Mouse (Mus musculus) hindbrain, postnatal 0 days (tissue): Measurements from ENCODE around the gene Hnrnpul1. TPM values are rescaled to one million over a fixed set of nuclear protein-coding genes. Genes with fewer than 3 reads are reported as not detected.

Experiments used
- ATAC-seq: fragments of 200-750 bp; cut with Nextera tagmentation; 2 replicates; pipeline ENCODE4 v1.8.0; 2017; ENCODE audit warnings: mild to moderate bottlenecking, moderate TSS enrichment, moderate library complexity
- DNase-seq: peaks from one replicate; pipeline ENCODE4 v3.0.0-alpha.2; 2015; ENCODE audit warnings: low spot score
- H3K27ac ChIP-seq: fragments of 300-500 bp; sonication (generic); 2 replicates; pipeline ENCODE4 v1.5.1; 2014; ENCODE audit warnings: mild to moderate bottlenecking
- H3K27me3 ChIP-seq: fragments of 300-500 bp; sonication (generic); 2 replicates; pipeline ENCODE4 v1.6.1; 2014; ENCODE audit warnings: low read length, mixed read lengths; ENCODE audit not compliant: insufficient read depth
- H3K36me3 ChIP-seq: fragments of 300-500 bp; sonication (generic); 2 replicates; pipeline ENCODE4 v1.6.1; 2014; ENCODE audit warnings: low read length, mixed read lengths; ENCODE audit not compliant: insufficient read depth
- H3K4me1 ChIP-seq: fragments of 300-500 bp; sonication (generic); 2 replicates; pipeline ENCODE4 v1.6.1; 2014; ENCODE audit warnings: antibody characterized with exemption, low read length, mixed read lengths; ENCODE audit not compliant: insufficient read depth
- H3K4me2 ChIP-seq: fragments of 300-500 bp; sonication (generic); 2 replicates; pipeline ENCODE4 v1.6.1; 2014; ENCODE audit warnings: low read depth, mild to moderate bottlenecking, low read length, moderate library complexity, mixed read lengths
- H3K4me3 ChIP-seq: fragments of 300-500 bp; sonication (generic); 2 replicates; pipeline ENCODE4 v1.5.1; 2014; ENCODE audit warnings: low read length
- H3K9ac ChIP-seq: fragments of 300-500 bp; sonication (generic); replicated peaks from 2 replicates; pipeline ENCODE4 v1.6.1; 2014; ENCODE audit warnings: mild to moderate bottlenecking, low read length, moderate library complexity, mixed read lengths
- H3K9me3 ChIP-seq: fragments of 300-500 bp; sonication (generic); 2 replicates; pipeline ENCODE4 v1.6.1; 2016; ENCODE audit warnings: low read length, mixed read lengths
- CTCF ChIP-seq: IDR thresholded peaks from 2 replicates; pipeline ENCODE4 v1.5.1; 2016; ENCODE audit warnings: antibody characterized with exemption, control low read depth, low read depth
- WGBS: fragments of 180-500 bp; shearing (Covaris S2); extraction: QIAGEN DNeasy Blood & Tissue Kit; methylation state at CpG from one replicate; pipeline ENCODE4 v1.1.7; 2014; 5-methylcytosine and 5-hydroxymethylcytosine counted together
- polyA plus RNA-seq: library from polyadenylated mRNA; unstranded; fragments of >200 nt; fragmentation: Nextera tagmentation; extraction: Ambion mirVana; gene quantifications from 2 replicates; pipeline ENCODE4 v1.2.1, GENCODE M21; 2015
- total RNA-seq: library from RNA; depleted of rRNA; stranded (reverse); fragments of >200 nt; gene quantifications from 2 replicates; pipeline ENCODE4 v1.2.3, GENCODE M21; 2014

The Hnrnpul1 gene
- total and polyA plus RNA-seq, 2 experiments from 2014 or later = 44.6 to 116 TPM

DNA sequence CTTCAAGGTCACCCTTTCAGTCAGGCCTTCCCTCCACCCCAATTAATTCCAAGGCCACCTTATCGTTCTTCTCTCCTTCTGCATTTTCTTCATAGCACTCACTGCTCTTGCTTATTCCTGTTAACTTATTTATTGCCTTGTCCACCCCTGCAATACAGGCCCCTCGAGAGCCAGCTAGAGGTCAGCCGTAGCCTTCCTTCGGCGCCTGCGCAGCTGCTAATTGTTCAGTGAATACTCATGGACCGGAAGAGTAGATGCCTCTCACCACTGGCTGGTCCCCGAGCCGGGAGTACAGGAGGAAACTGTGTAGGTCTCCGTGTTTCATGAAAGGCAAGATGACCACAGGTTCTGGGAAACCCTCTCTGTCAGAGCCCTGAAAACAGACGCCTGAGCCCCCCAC is 9.1 kb upstream of the Hnrnpul1 start:
- 73% methylated on average over 11 of the region's 11 CpGs for WGBS
- DNase-seq (no peak), ATAC-seq (no peak)

GRCm38 (mm10) chr7:25761354-25761753 is 6.8 kb upstream of the Hnrnpul1 start:
- Histone ChIP-seq H3K36me3 (no peaks in the 10 kb centered on the region), H3K4me3 (no peak overlapping the region), H3K9ac (no peak overlapping the region), H3K27ac (no peak overlapping the region), H3K9me3 (no peaks in the 10 kb centered on the region), H3K4me2 (no peak overlapping the region), H3K27me3 (no peaks in the 10 kb centered on the region), H3K4me1 (no peaks in the 10 kb centered on the region)
- peak; percentile 30 for DNase-seq
- no peak for TF ChIP-seq CTCF
- no peak for ATAC-seq
- 47% methylated on average over 10 of the region's 10 CpGs for WGBS

More for the DNA sequence above, 9.1 kb upstream of the Hnrnpul1 start:
- Histone ChIP-seq H3K4me1 (no peaks in the 10 kb centered on the region), H3K36me3 (no peaks in the 10 kb centered on the region), H3K4me3 (no peak overlapping the region), H3K9ac (no peak overlapping the region), H3K27ac (no peak overlapping the region), H3K9me3 (no peaks in the 10 kb centered on the region), H3K4me2 (no peak overlapping the region), H3K27me3 (no peaks in the 10 kb centered on the region)
- TF ChIP-seq CTCF = no peak

DNA sequence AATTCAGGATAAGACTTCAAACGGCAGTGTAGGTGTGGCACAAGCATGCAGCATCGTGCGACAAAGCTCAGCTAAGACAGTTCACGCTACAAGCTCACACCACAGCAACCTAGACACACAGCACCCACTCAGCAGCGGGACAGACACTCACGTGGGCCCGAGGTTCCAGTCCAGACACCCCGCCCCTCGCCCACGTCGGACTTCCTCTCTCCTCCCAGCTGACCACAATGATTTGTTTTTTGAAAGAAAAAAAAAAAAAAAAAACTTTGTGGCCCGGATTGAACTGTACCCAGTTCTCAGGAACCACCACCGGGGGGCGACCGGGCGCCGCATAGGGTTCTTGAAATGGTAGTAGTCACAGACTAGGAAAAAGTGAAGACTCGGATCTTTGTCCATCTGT is 1.5 kb upstream of the Hnrnpul1 start:
- DNase-seq = peak; percentile 90
- no peaks in the 10 kb centered on the region for H3K27me3 ChIP-seq
- H3K4me3 ChIP-seq = peak overlapping the region; percentile 98
- WGBS = 0% methylated on average over 18 of the region's 18 CpGs
- H3K27ac ChIP-seq = peak overlapping the region; percentile 99
- H3K36me3 ChIP-seq = peaks cover under 1% of the 10 kb centered on the region; the same call in 1 of the 2 replicates
- H3K9me3 ChIP-seq = no peaks in the 10 kb centered on the region
- TF ChIP-seq CTCF = peak; percentile 80
- ATAC-seq = peak; percentile 18
- peaks cover 16% of the 10 kb centered on the region for H3K4me1 ChIP-seq
- peak overlapping the region; percentile 29 for H3K9ac ChIP-seq
- H3K4me2 ChIP-seq = peak overlapping the region; percentile 99

GRCm38 (mm10) chr7:25755468-25755833 is 894 bp upstream of the Hnrnpul1 start:
- Histone ChIP-seq H3K4me2 (peak overlapping the region; percentile 99), H3K36me3 (peaks cover 6% of the 10 kb centered on the region; the same call in 1 of the 2 replicates), H3K9me3 (no peaks in the 10 kb centered on the region), H3K4me1 (peaks cover 16% of the 10 kb centered on the region), H3K27ac (peak overlapping the region; percentile 99), H3K9ac (peak overlapping the region; percentile 29), H3K27me3 (no peaks in the 10 kb centered on the region), H3K4me3 (peak overlapping the region; percentile 98)
- under 1% methylated on average over 15 of the region's 15 CpGs for WGBS
- TF ChIP-seq CTCF = no peak
- DNase-seq = peak; percentile 87
- ATAC-seq = peak; percentile 61

- H3K27ac ChIP-seq = peak overlapping the region; percentile 99
- peaks cover 15% of the 10 kb centered on the region; the same call in 1 of the 2 replicates for H3K36me3 ChIP-seq
- no peak for ATAC-seq
- H3K4me2 ChIP-seq = peak overlapping the region; percentile 99
- H3K4me3 ChIP-seq = peak overlapping the region; percentile 98
- peak; percentile 32 for TF ChIP-seq CTCF
- H3K9me3 ChIP-seq = no peaks in the 10 kb centered on the region
- WGBS = 0% methylated on average over 30 of the region's 30 CpGs
- H3K27me3 ChIP-seq = no peaks in the 10 kb centered on the region
- H3K9ac ChIP-seq = peak overlapping the region; percentile 99
- no peak for DNase-seq
- H3K4me1 ChIP-seq = peaks cover 16% of the 10 kb centered on the region
These were observed 169 bp downstream of the Hnrnpul1 start for GRCm38 (mm10) chr7:25754439-25754737.

DNA sequence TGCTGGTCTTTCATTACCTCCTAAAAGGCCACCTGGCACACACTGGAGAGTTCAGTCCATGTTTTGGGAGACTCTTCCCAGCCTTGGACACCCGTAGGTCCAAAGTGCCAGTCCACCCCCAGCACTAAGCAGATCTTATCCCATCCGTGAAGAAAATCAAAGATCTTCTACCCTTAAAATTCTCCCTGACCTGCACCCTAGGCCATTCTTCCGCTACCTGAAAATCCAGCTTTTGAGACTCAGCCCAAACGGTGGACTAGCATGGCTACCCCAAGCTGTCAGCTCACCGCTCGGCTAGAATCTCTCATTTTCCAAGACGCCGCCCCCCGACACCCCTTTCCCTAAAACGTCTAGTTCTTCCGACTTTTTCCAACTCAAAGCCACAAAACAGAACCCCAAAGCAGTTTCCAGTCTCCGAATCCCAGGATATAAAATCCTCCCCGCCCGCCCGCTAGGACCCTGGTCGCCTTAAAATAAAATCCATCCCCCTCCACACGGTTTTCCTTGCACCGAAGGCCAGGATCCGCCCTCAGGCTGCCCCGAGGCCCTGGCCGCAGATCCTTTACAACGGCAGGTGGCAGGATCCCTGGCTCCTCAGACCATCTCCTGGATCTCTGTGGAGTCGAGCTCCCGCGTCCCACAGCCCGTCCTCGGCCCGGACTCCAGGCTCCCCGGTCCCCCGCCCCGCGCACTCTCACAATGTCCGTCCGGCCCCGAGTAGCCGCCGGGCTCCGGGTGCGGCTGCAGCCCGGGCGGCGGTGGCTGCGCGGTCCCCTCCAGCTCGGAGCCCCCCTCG is 716 bp downstream of the Hnrnpul1 start:
- Histone ChIP-seq H3K9ac (peak overlapping the region; percentile 99), H3K27ac (peak overlapping the region; percentile 99), H3K27me3 (no peaks in the 10 kb centered on the region), H3K4me3 (peak overlapping the region; percentile 98), H3K4me1 (peaks cover 16% of the 10 kb centered on the region), H3K9me3 (no peaks in the 10 kb centered on the region), H3K36me3 (peaks cover 21% of the 10 kb centered on the region; the same call in 1 of the 2 replicates), H3K4me2 (peak overlapping the region; percentile 99)
- no peak for TF ChIP-seq CTCF
- under 1% methylated on average over 46 of the region's 46 CpGs for WGBS
- DNase-seq (no peak), ATAC-seq (no peak)

DNA sequence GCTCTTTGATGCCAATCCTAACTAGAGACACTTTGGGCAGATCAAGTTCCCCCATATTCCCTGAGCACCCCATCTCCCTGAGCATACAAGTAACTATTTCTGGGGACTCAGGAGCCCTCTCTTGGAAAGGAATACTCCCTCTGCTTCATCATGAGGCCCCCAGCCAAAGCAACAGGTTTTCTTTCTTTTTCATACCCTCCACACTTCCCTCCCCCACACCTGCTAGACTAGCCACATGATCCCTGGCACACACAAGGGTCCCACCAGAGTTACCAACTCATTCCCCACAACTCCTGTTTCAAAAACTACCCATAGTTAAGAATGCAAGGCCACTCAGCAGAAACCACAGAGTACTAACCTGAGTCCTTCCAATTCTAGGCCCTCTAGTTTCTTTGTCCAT is 1.5 kb downstream of the Hnrnpul1 start:
- Histone ChIP-seq H3K36me3 (peaks cover 28% of the 10 kb centered on the region), H3K4me1 (peaks cover 16% of the 10 kb centered on the region), H3K9me3 (no peaks in the 10 kb centered on the region), H3K9ac (peak overlapping the region; percentile 99), H3K27me3 (no peaks in the 10 kb centered on the region), H3K4me3 (peak overlapping the region; percentile 98), H3K4me2 (peak overlapping the region; percentile 99), H3K27ac (no peak overlapping the region)
- TF ChIP-seq CTCF = no peak
- ATAC-seq (no peak), DNase-seq (no peak)
